Mouse (Mus musculus) thymus, postnatal 36 days (tissue): ENCODE measurements at regions not wholly inside any gene's neighbourhood (a gene's known extent, or its start where the extent isn't known, plus 50 kb on each side); places are given as distances from the start of the nearest gene placed in this dataset.
"Not testable (repeated sequence)": the region's sequence is repeated elsewhere in the genome, so short reads cannot be mapped to it uniquely, and the experiment has no call there.

Experiments
- DNase-seq, 2 experiments: peaks; one replicate each; pipeline ENCODE4 v3.0.0; 2022; ENCODE audit warnings: mixed read lengths in 2 of 2

- peak; percentile 34 to 46 for DNase-seq
These were observed 178.0 kb upstream of the Klf14 start for GRCm38 (mm10) chr6:31136895-31137294.

GRCm38 (mm10) chr6:31137351-31137750, 178.5 kb upstream of the Klf14 start:
- no peak for DNase-seq

- no peak for DNase-seq
These were observed 181.1 kb upstream of the Klf14 start for GRCm38 (mm10) chr6:31140000-31140399.

- DNase-seq: no peak
These were observed 181.7 kb upstream of the Klf14 start for GRCm38 (mm10) chr6:31140593-31140992.

- DNase-seq: no peak
These were observed 182.6 kb upstream of the Klf14 start for GRCm38 (mm10) chr6:31141486-31141885.

- not testable (repeated sequence) for DNase-seq
These were observed 183.7 kb upstream of the Klf14 start for GRCm38 (mm10) chr6:31142479-31143007.

- DNase-seq: no peak
These were observed 186.8 kb upstream of the Klf14 start for GRCm38 (mm10) chr6:31145687-31146086.

- no peak for DNase-seq
These were observed 187.9 kb upstream of the Klf14 start for GRCm38 (mm10) chr6:31146779-31147178.

GRCm38 (mm10) chr6:31147682-31148081, 188.8 kb upstream of the Klf14 start:
- DNase-seq: no peak

GRCm38 (mm10) chr6:31148311-31148856, 189.5 kb upstream of the Klf14 start:
- no peak for DNase-seq

- no peak for DNase-seq
These were observed 190.3 kb upstream of the Klf14 start for GRCm38 (mm10) chr6:31149164-31149563.

GRCm38 (mm10) chr6:31150416-31150815, 191.5 kb upstream of the Klf14 start:
- DNase-seq: no peak

GRCm38 (mm10) chr6:31155857-31156256, 197.0 kb upstream of the Klf14 start:
- peak; percentile 31 to 35 for DNase-seq

GRCm38 (mm10) chr6:31156999-31157398, 198.1 kb upstream of the Klf14 start:
- DNase-seq: no peak

GRCm38 (mm10) chr6:31157429-31157828, 198.6 kb upstream of the Klf14 start:
- no peak for DNase-seq

- no peak for DNase-seq
These were observed 199.8 kb upstream of the Klf14 start for GRCm38 (mm10) chr6:31158648-31159047.

- peak; percentile 21 to 36 for DNase-seq
These were observed 200.4 kb upstream of the Klf14 start for GRCm38 (mm10) chr6:31159240-31159639.

- DNase-seq: no peak
These were observed 201.2 kb upstream of the Klf14 start for GRCm38 (mm10) chr6:31159935-31160670.

GRCm38 (mm10) chr6:31161445-31162340, 202.8 kb upstream of the Klf14 start:
- DNase-seq: no peak

- no peak for DNase-seq
These were observed 206.1 kb upstream of the Klf14 start for GRCm38 (mm10) chr6:31165011-31165410.

- no peak for DNase-seq
These were observed 207.5 kb upstream of the Klf14 start for GRCm38 (mm10) chr6:31166347-31166746.

- DNase-seq: no peak
These were observed 208.9 kb upstream of the Klf14 start for GRCm38 (mm10) chr6:31167732-31168131.

- no peak for DNase-seq
These were observed 209.9 kb upstream of the Klf14 start for GRCm38 (mm10) chr6:31168730-31169129.
